Mouse (Mus musculus) embryonic fibroblast, embryonic 13.5 days (primary cell): ENCODE measurements around the gene Uqcc1.

Source experiments
- CTCF ChIP-seq: IDR thresholded peaks from 2 replicates; pipeline ENCODE4 v1.5.1; 2011; ENCODE audit warnings: mild to moderate bottlenecking, control low read depth, low read length, moderate library complexity, borderline replicate concordance; ENCODE audit not compliant: insufficient read depth
- POLR2A ChIP-seq: IDR thresholded peaks from 2 replicates; pipeline ENCODE4 v1.6.1; 2011; ENCODE audit warnings: low read depth, mild to moderate bottlenecking, control low read depth, low read length, moderate library complexity

- TF ChIP-seq CTCF (no peak), POLR2A (no peak)
Observed at GRCm38 (mm10) chr2:155923143-155923542, 7.0 kb downstream of the Uqcc1 start.
